Mouse (Mus musculus): ENCODE results near the gene Afm. TPM values are rescaled to one million over a fixed set of nuclear protein-coding genes. Genes with fewer than 3 reads are reported as not detected.

Afm gene
- total and polyA plus RNA-seq, 2 experiments from 2014 or later: not detected

- H3K9me3 ChIP-seq (ENCODE audit: low read length): no peaks in the 10 kb centered on the region
- 85% methylated on average over 13 of the region's 13 CpGs for WGBS
- TF ChIP-seq CTCF (IDR thresholded peaks at IDR 0.05; ENCODE audit: low read depth): no peak
- H3K36me3 ChIP-seq (ENCODE audit: insufficient read depth, low read length): no peaks in the 10 kb centered on the region
- no peak overlapping the region for H3K4me3 ChIP-seq (ENCODE audit: low read length)
- DNase-seq (ENCODE audit: low spot score): no peak
- ATAC-seq: no peak
- no peaks in the 10 kb centered on the region for H3K27me3 ChIP-seq (ENCODE audit: insufficient read depth, low read length)
- H3K4me2 ChIP-seq (ENCODE audit: low read depth, low read length): no peak overlapping the region
- no peaks in the 10 kb centered on the region for H3K4me1 ChIP-seq (ENCODE audit: insufficient read depth, low read length)
- H3K27ac ChIP-seq: no peak overlapping the region
- H3K9ac ChIP-seq (replicated peaks; ENCODE audit: low read length): no peak overlapping the region
Measured at GRCm38 (mm10) chr5:90594945-90595344, 76.2 kb downstream of the Afm start.

GRCm38 (mm10) chr5:90596155-90596554 lies 77.4 kb downstream of the Afm start:
- ATAC-seq (no peak), DNase-seq (ENCODE audit: low spot score) (no peak)
- Histone ChIP-seq H3K27ac (no peak overlapping the region), H3K4me3 (ENCODE audit: low read length) (no peak overlapping the region), H3K4me2 (ENCODE audit: low read depth, low read length) (no peak overlapping the region), H3K9ac (replicated peaks; ENCODE audit: low read length) (no peak overlapping the region), H3K36me3 (ENCODE audit: insufficient read depth, low read length) (no peaks in the 10 kb centered on the region), H3K4me1 (ENCODE audit: insufficient read depth, low read length) (no peaks in the 10 kb centered on the region), H3K9me3 (ENCODE audit: low read length) (no peaks in the 10 kb centered on the region), H3K27me3 (ENCODE audit: insufficient read depth, low read length) (no peaks in the 10 kb centered on the region)
- no peak for TF ChIP-seq CTCF (IDR thresholded peaks at IDR 0.05; ENCODE audit: low read depth)
- 90% methylated on average over 6 of the region's 6 CpGs for WGBS

GRCm38 (mm10) chr5:90601469-90601868 lies 82.7 kb downstream of the Afm start:
- H3K9me3 ChIP-seq (ENCODE audit: low read length): no peaks in the 10 kb centered on the region
- peak; percentile 79 for TF ChIP-seq CTCF (IDR thresholded peaks at IDR 0.05; ENCODE audit: low read depth)
- ATAC-seq: peak; percentile 49; the same call in 1 of the 2 replicates
- 17% methylated on average over 6 of the region's 6 CpGs for WGBS
- no peak overlapping the region for H3K27ac ChIP-seq
- no peak overlapping the region for H3K4me3 ChIP-seq (ENCODE audit: low read length)
- H3K27me3 ChIP-seq (ENCODE audit: insufficient read depth, low read length): no peaks in the 10 kb centered on the region
- no peaks in the 10 kb centered on the region for H3K36me3 ChIP-seq (ENCODE audit: insufficient read depth, low read length)
- no peaks in the 10 kb centered on the region for H3K4me1 ChIP-seq (ENCODE audit: insufficient read depth, low read length)
- DNase-seq (ENCODE audit: low spot score): peak; percentile 85
- no peak overlapping the region for H3K9ac ChIP-seq (replicated peaks; ENCODE audit: low read length)
- H3K4me2 ChIP-seq (ENCODE audit: low read depth, low read length): no peak overlapping the region

Other genes starting within 250 kb of the Afm start
- 61.1 and 62.8 TPM in 2 replicates for gene Ankrd17, start 152.4 kb upstream of the Afm start, total RNA-seq (2014; rRNA removed)
- 21.1 and 23.2 TPM in 2 replicates for gene Ankrd17, start 152.4 kb upstream of the Afm start, polyA plus RNA-seq (2015; fragmentation: Nextera tagmentation; extraction: Ambion mirVana)
- 0.68 and 1.4 TPM in 2 replicates for gene Gm9958, start 151.7 kb upstream of the Afm start, total RNA-seq (2014; rRNA removed)
- gene Gm9958, start 151.7 kb upstream of the Afm start, polyA plus RNA-seq (2015; fragmentation: Nextera tagmentation; extraction: Ambion mirVana): 1.4 and 2.6 TPM in 2 replicates
- gene Alb, start 58.0 kb upstream of the Afm start, total RNA-seq (2014; rRNA removed): 0.21 TPM in 1 of 2 replicates, not detected in the other
- gene Alb, start 58.0 kb upstream of the Afm start, polyA plus RNA-seq (2015; fragmentation: Nextera tagmentation; extraction: Ambion mirVana): not detected in 2 replicates
- 0.99 TPM in 1 of 2 replicates, not detected in the other for gene Afp, start 28.2 kb upstream of the Afm start, total RNA-seq (2014; rRNA removed)
- gene Afp, start 28.2 kb upstream of the Afm start, polyA plus RNA-seq (2015; fragmentation: Nextera tagmentation; extraction: Ambion mirVana): 1.2 and 1.8 TPM in 2 replicates
- gene 5830473C10Rik, start 42.2 kb downstream of the Afm start, total RNA-seq (2014; rRNA removed): not detected in 2 replicates
- gene 5830473C10Rik, start 42.2 kb downstream of the Afm start, polyA plus RNA-seq (2015; fragmentation: Nextera tagmentation; extraction: Ambion mirVana): 0.15 and 0.24 TPM in 2 replicates
- gene Rassf6, start 121.7 kb downstream of the Afm start, total RNA-seq (2014; rRNA removed): 1.4 and 1.8 TPM in 2 replicates
- gene Rassf6, start 121.7 kb downstream of the Afm start, polyA plus RNA-seq (2015; fragmentation: Nextera tagmentation; extraction: Ambion mirVana): 2.8 and 3.9 TPM in 2 replicates
- not detected in 2 replicates for gene Cxcl5, start 240.4 kb downstream of the Afm start, total RNA-seq (2014; rRNA removed)
- gene Cxcl5, start 240.4 kb downstream of the Afm start, polyA plus RNA-seq (2015; fragmentation: Nextera tagmentation; extraction: Ambion mirVana): 0.28 and 0.55 TPM in 2 replicates
- gene Ppbp, start 249.6 kb downstream of the Afm start, total RNA-seq (2014; rRNA removed): 0.37 and 1.5 TPM in 2 replicates
- gene Ppbp, start 249.6 kb downstream of the Afm start, polyA plus RNA-seq (2015; fragmentation: Nextera tagmentation; extraction: Ambion mirVana): 0.49 and 0.61 TPM in 2 replicates

Measured in hindbrain, postnatal 0 days (tissue).